Mouse (Mus musculus) c-Kit-positive CD71-positive TER-119-positive erythroid progenitor cells, embryonic 14.5 days (primary cell): ENCODE measurements at regions not wholly inside any gene's neighbourhood (a gene's known extent, or its start where the extent isn't known, plus 50 kb on each side); places are given as distances from the start of the nearest gene placed in this dataset.

Experiments
- DNase-seq: peaks from one replicate; pipeline ENCODE4 v3.0.0-alpha.2; 2013; ENCODE audit warnings: low spot score

GRCm38 (mm10) chr17:45240545-45240944 is 193.0 kb downstream of the Cdc5l start:
- no peak for DNase-seq

- no peak for DNase-seq
Observed at GRCm38 (mm10) chr17:45237246-45237645, 196.3 kb downstream of the Cdc5l start.

- no peak for DNase-seq
Observed at GRCm38 (mm10) chr17:45235401-45235800, 198.1 kb downstream of the Cdc5l start.

GRCm38 (mm10) chr17:45232874-45233273 is 200.7 kb downstream of the Cdc5l start:
- DNase-seq: no peak

DNA sequence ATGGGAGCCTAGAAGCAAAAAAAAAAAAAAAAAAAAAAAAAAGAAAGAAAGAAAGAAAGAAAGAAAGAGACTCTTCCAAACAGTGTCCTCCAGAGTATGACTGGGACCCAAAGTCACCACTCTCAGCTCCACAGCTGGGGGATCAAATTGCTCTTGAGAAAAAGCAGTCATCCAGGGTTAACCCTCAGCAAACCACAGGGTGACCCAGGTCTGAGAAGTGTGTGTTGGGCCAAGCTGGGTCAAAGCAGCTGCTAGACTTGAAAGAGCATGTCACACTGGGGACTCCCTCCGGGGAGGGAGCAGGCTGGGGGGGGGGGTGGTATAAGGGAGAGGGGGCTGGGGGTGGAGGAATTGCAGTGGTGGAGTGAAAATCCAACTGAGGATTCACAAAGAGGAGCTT is 206.3 kb downstream of the Cdc5l start:
- DNase-seq: no peak

- no peak for DNase-seq
Observed at GRCm38 (mm10) chr17:45226486-45226885, 207.1 kb downstream of the Cdc5l start.

GRCm38 (mm10) chr17:45221625-45222024 is 211.9 kb downstream of the Cdc5l start:
- DNase-seq: no peak

- DNase-seq: no peak
Observed at GRCm38 (mm10) chr17:45217126-45217525, 216.4 kb downstream of the Cdc5l start.

GRCm38 (mm10) chr17:45215067-45216049 is 218.2 kb downstream of the Cdc5l start:
- no peak for DNase-seq

GRCm38 (mm10) chr17:45210984-45211383 is 222.6 kb downstream of the Cdc5l start:
- DNase-seq: no peak

- DNase-seq: no peak
Observed at GRCm38 (mm10) chr17:45209387-45209663, 224.2 kb downstream of the Cdc5l start.

DNA sequence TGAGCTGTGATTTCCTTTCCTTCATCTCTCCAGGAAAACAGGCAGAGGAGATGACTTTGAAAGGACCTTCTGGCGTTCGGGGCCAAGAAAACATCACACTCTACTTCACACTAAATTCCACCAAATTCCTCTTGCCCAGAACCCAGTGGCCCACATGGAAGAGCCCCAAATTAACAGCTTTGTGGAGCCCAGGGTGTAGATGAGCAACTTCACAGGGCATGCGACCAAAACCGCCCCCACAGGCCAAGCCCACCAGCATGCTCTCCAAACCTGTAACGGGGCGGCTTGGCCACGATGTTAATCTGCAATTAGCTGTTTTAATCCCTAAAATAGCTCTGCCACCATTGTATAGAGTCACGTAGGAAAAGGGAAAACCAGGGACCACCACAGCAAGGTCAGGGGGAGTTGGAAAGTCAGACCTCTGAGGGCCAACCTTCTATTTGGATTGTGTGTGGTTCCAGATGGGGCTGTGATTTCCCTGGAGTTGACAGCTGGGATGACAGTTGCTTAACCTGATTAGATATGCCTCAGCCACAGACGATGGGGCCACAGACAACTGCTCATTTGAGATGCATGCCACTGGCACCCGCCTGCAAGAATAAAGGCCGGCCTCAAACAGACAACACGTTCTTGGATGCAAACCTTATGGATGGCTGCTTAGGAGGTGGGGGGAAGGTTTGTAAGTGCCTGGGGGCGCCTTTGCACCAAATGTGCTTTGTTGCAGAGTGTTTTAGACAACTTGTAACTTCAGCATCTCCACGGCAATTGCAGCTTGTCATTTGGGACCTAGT is 224.7 kb downstream of the Cdc5l start:
- DNase-seq: no peak

DNA sequence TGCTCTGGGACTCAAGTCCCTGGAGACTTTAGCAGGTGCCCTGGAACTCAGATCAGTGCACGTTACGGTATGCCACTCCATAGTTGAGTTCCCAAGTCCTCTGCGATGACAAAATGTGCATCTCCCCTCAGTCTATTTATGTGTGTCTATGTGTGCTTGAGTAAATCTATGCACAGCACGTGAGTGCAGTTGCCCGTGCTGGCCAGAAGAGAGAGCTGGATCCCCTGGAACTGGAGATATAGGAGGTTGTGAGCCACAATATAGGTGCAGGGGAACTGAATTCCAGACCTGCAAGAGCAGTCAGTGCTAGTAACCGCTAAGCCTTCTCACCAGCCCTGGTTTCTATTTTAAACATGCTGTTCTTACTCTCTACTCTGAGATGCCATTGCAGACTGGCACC is 237.8 kb downstream of the Cdc5l start:
- DNase-seq: no peak

GRCm38 (mm10) chr17:45194786-45195281 is 238.7 kb downstream of the Cdc5l start:
- DNase-seq: no peak

DNA sequence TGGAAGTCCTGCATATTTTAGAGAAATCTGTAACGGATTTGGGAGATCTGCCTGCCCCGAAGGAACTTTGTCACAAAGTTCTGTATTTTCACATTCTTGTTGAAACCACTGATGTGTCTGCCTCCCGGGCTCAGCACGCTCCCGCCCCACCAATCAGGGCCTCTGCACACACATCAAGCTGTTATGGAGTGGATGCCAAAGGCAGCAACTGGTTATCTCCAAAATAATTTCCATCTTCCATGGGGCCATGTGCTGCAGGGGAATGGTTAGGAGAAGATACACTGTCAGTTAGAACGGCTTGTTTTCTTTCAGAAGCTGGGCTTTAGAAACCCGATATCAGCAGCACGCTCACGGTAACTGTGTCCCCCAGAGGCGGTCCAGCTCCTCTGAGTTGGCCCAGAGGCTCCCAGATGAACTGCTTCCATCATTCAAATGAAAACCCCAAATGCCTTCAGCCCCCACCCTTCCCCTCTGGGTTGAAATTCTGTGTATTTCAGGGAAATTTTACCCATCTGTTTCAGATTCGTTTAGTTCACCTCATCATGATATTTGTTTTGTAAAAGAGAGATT is 240.0 kb downstream of the Cdc5l start:
- DNase-seq: no peak

- no peak for DNase-seq
Observed at GRCm38 (mm10) chr17:45187402-45187801, 246.1 kb downstream of the Cdc5l start.

- no peak for DNase-seq
Observed at GRCm38 (mm10) chr17:45176340-45176739, 257.2 kb downstream of the Cdc5l start.

DNA sequence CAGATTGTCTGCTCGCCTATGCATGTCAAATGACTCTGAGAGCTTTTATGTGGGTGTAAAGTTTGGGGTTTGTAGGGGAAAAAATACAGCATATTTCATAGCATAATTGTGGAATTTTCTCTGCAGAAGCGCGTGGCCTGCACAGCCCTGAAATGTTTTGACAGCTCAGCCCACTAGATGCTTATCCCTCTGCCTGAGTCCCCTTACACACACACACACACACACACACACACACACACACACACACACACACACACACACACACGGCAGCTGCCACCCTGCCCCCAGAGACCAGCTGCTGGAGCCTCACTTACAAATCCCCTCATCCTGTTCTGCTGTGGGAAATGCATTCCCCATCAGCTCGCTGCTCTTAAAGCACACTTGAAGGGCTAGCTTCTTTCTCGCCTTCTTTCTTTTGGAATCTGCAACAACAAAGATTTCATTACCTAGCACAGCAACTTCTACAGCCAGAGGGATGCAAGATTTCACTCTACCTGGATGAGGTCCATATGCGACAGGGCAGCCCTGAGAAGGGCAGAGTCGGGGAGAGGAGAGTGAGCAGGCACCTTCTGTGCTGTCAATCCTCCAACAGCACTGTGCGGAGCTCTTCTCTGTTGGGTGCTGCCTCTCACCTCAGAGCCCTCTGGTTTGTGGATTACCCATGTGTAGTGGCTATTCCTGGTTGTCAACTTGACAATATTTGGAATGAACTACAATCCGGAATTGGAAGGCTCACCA is 264.1 kb downstream of the Cdc5l start:
- DNase-seq: no peak
